Mouse (Mus musculus): ENCODE measurements around the gene Dld.

The Dld gene

GRCm38 (mm10) chr12:31293361-31294142 lies 57.7 kb downstream of the Dld start:
- no peak for DNase-seq (ENCODE audit: low spot score)

GRCm38 (mm10) chr12:31290951-31291350 lies 60.3 kb downstream of the Dld start:
- DNase-seq (ENCODE audit: low spot score) = no peak

GRCm38 (mm10) chr12:31289046-31289445 lies 62.2 kb downstream of the Dld start:
- no peak for DNase-seq (ENCODE audit: low spot score)

GRCm38 (mm10) chr12:31283617-31284136 lies 67.6 kb downstream of the Dld start:
- no peak for DNase-seq (ENCODE audit: low spot score)

GRCm38 (mm10) chr12:31283131-31283530 lies 68.1 kb downstream of the Dld start:
- DNase-seq (ENCODE audit: low spot score) = no peak

GRCm38 (mm10) chr12:31282241-31282640 lies 69.0 kb downstream of the Dld start:
- no peak for DNase-seq (ENCODE audit: low spot score)

Measured in lung, postnatal 25 days (tissue).